Comparison of ENCODE assay signal across 8 mouse cellular contexts in the genomic region with DNA sequence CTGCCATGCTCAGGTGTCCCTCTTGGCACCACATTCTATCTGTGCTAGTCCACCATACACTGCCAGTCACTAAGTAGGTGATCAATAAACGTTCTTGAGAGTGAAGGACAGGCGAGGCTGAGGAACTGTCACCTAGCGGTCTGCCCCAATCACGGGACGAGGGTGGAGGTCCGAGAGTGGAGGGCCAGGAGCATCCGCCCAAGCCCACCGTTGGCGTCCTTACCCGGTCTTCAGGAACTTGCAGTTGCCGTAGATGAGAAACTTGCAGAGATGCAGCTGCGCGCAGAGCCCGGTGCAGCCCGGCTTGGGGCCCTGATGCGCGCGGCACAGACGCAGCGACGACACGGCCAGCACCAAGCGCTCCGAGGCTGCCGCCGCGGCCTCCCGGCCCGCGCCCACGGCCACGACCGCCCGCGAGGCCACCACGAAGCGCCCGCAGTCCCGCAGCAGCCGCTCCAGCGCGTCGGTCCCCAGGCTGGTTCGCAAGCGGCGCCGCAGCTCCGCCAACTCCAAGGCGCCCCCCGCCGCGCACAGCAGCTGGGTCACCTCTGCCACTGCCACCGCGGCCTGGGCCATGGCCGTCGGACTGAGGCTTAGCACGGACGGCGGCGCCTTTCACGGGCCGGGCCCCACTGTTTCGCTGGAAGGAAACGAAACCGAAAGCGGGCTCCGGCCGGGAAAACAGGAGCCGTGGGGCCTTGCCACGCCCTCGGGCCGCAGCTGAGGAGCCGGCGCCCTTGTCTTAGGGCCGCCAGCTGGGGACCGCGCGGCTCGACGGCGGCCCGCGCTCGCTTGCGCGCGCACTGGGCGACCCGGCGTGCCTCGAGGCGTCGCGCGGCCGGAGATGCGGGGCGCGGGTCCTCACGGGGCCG. TPM values are rescaled to one million over a fixed set of nuclear protein-coding genes. Genes with fewer than 3 reads are reported as not detected.
A peak's percentile ranks its signal among the peaks of the same experiment; 100 is the strongest.
DNase-seq lines count a peak whose midpoint lies in the region; ATAC-seq and TF ChIP-seq lines count a peak whose summit lies in the region.

TSS of gene Parp12 (minus strand) at position 766 of the 872 bp plus-strand sequence.

- no peak for TF ChIP-seq POLR2A in brain, embryonic 14.5 days (IDR thresholded peaks at IDR 0.05; ENCODE audit: borderline replicate concordance, extremely low read depth, insufficient read depth, insufficient read length, poor library complexity, severe bottlenecking)

- ATAC-seq in erythroid progenitor cell, adult 5-6 weeks (replicated peaks; ENCODE audit: low FRiP score, poor library complexity, severe bottlenecking): peak; percentile 94
- peak; percentile 49; the same call in 1 of the 2 replicates for ATAC-seq in heart, embryonic 13.5 days (ENCODE audit: extremely low read depth, insufficient number of reproducible peaks, low FRiP score, low TSS enrichment)
- peak; percentile 72 for ATAC-seq in kidney, postnatal 0 days (replicated peaks; ENCODE audit: low FRiP score, low read depth)
- ATAC-seq in liver, embryonic 14.5 days (ENCODE audit: insufficient read depth): peak; percentile 74
- ATAC-seq in stomach, embryonic 14.5 days (ENCODE audit: insufficient number of reproducible peaks, insufficient read depth, low FRiP score, low read depth): peak; percentile 81

- peak within 1 kb of the TSS; percentile 91 for H3K9ac ChIP-seq in heart, embryonic 13.5 days
- H3K9ac ChIP-seq in kidney, postnatal 0 days (ENCODE audit: low read depth, low read length): peak within 1 kb of the TSS; percentile 95
- peak within 1 kb of the TSS; percentile 70 for H3K9ac ChIP-seq in liver, embryonic 14.5 days (replicated peaks)
- H3K9ac ChIP-seq in stomach, embryonic 14.5 days (replicated peaks; ENCODE audit: low read depth, low read length): peak within 1 kb of the TSS; percentile 79

- peak; percentile 77 for DNase-seq in CD4-positive, CD25-positive, alpha-beta regulatory T cell, adult 2 months (ENCODE audit: low read depth, low spot score)
- DNase-seq in brain, embryonic 14.5 days (ENCODE audit: low read depth): peak; percentile 68
- DNase-seq in kidney, postnatal 0 days (ENCODE audit: low spot score): peak; percentile 85
- DNase-seq in liver, embryonic 14.5 days (ENCODE audit: low read depth in 3 of 3, low spot score in 3 of 3): peak; percentile 40 to 55 (median 48)
- DNase-seq in natural killer cell, adult 2 months (ENCODE audit: low spot score in 2 of 2): peak; percentile 16 to 33

- H3K4me1 ChIP-seq in heart, embryonic 13.5 days: peaks cover 20% of the 10 kb centered on the region
- 0 out of 2 replicates have a peak, but pooled peaks cover 6% of the 10 kb centered on the region for H3K4me1 ChIP-seq in kidney, postnatal 0 days (replicated peaks; ENCODE audit: insufficient read depth, low read length)
- H3K4me1 ChIP-seq in liver, embryonic 14.5 days (replicated peaks; ENCODE audit: control insufficient read depth in 2 of 2, insufficient read depth in 2 of 2, low read length in 1 of 2): peaks cover 0 to 5% of the 10 kb centered on the region in 2 experiments; a peak in 1 of 4 replicates
- no peaks in the 10 kb centered on the region for H3K4me1 ChIP-seq in stomach, embryonic 14.5 days (ENCODE audit: control insufficient read depth, insufficient read depth, low read length)

- TF ChIP-seq CTCF in brain, embryonic 14.5 days (IDR thresholded peaks at IDR 0.05; ENCODE audit: borderline replicate concordance, extremely low read depth, insufficient read depth, insufficient read length): no peak
- no peak for TF ChIP-seq CTCF in kidney, postnatal 0 days (IDR thresholded peaks at IDR 0.05; ENCODE audit: low read depth)
- TF ChIP-seq CTCF in liver, embryonic 14.5 days (IDR thresholded peaks at IDR 0.05; ENCODE audit: low read depth): no peak

- peaks cover 4% of the 10 kb centered on the region; the same call in 1 of the 2 replicates for H3K36me3 ChIP-seq in heart, embryonic 13.5 days
- H3K36me3 ChIP-seq in kidney, postnatal 0 days (ENCODE audit: insufficient read depth, low read length): no peaks in the 10 kb centered on the region
- no peaks in the 10 kb centered on the region for H3K36me3 ChIP-seq in liver, embryonic 14.5 days (replicated peaks; ENCODE audit: control insufficient read depth, insufficient read depth, low read depth)
- H3K36me3 ChIP-seq in stomach, embryonic 14.5 days (ENCODE audit: control insufficient read depth, insufficient read depth, low read length): no peaks in the 10 kb centered on the region

- H3K27me3 ChIP-seq in heart, embryonic 13.5 days (replicated peaks): peaks cover 13% of the 10 kb centered on the region; the same call in 1 of the 2 replicates
- H3K27me3 ChIP-seq in kidney, postnatal 0 days (ENCODE audit: insufficient read depth, low read length): no peaks in the 10 kb centered on the region
- peaks cover 44% of the 10 kb centered on the region for H3K27me3 ChIP-seq in liver, embryonic 14.5 days (ENCODE audit: control insufficient read depth, insufficient read depth, low read length)
- H3K27me3 ChIP-seq in stomach, embryonic 14.5 days (ENCODE audit: control insufficient read depth, insufficient read depth, low read length): peaks cover 3% of the 10 kb centered on the region; the same call in 1 of the 2 replicates

- peak within 1 kb of the TSS; percentile 81 for H3K4me2 ChIP-seq in heart, embryonic 13.5 days
- peak within 1 kb of the TSS; percentile 56 for H3K4me2 ChIP-seq in kidney, postnatal 0 days (ENCODE audit: low read length)
- H3K4me2 ChIP-seq in liver, embryonic 14.5 days (ENCODE audit: low read depth): peak within 1 kb of the TSS; percentile 68
- H3K4me2 ChIP-seq in stomach, embryonic 14.5 days (replicated peaks; ENCODE audit: low read depth, low read length): peak within 1 kb of the TSS; percentile 59

- no peak for TF ChIP-seq EP300 in liver, embryonic 14.5 days (IDR thresholded peaks at IDR 0.05; ENCODE audit: low read depth)

- H3K4me3 ChIP-seq in heart, embryonic 13.5 days: peak within 1 kb of the TSS; percentile 86
- peak within 1 kb of the TSS; percentile 87 for H3K4me3 ChIP-seq in kidney, postnatal 0 days (replicated peaks; ENCODE audit: low read depth, low read length)
- peak within 1 kb of the TSS; percentile 76 to 80 for H3K4me3 ChIP-seq in liver, embryonic 14.5 days (ENCODE audit: insufficient read depth in 1 of 2, low read depth in 2 of 2, low read length in 2 of 2)
- H3K4me3 ChIP-seq in stomach, embryonic 14.5 days (ENCODE audit: low read depth, low read length): peak within 1 kb of the TSS; percentile 94

- H3K9me3 ChIP-seq in heart, embryonic 13.5 days: no peaks in the 10 kb centered on the region; the same call in 1 of the 2 replicates
- no peaks in the 10 kb centered on the region for H3K9me3 ChIP-seq in kidney, postnatal 0 days (replicated peaks; ENCODE audit: low read length)
- 0 out of 2 replicates have a peak, but pooled peaks cover 2% of the 10 kb centered on the region for H3K9me3 ChIP-seq in liver, embryonic 14.5 days (ENCODE audit: control insufficient read depth, low read length)
- H3K9me3 ChIP-seq in stomach, embryonic 14.5 days (ENCODE audit: control insufficient read depth, low read depth, low read length): peaks cover 6% of the 10 kb centered on the region; the same call in 1 of the 2 replicates

- H3K27ac ChIP-seq in heart, embryonic 13.5 days (replicated peaks): peak within 1 kb of the TSS; percentile 54; the same call in 1 of the 2 replicates
- H3K27ac ChIP-seq in kidney, postnatal 0 days: peak within 1 kb of the TSS; percentile 84
- no peak within 1 kb of the TSS for H3K27ac ChIP-seq in liver, embryonic 14.5 days
- peak within 1 kb of the TSS; percentile 66 for H3K27ac ChIP-seq in stomach, embryonic 14.5 days (ENCODE audit: low read length)

- WGBS in heart, embryonic 13.5 days: 3% methylated on average over 77 of the region's 101 CpGs
- 1% methylated on average over 88 of the region's 101 CpGs for WGBS in kidney, postnatal 0 days
- 1% methylated on average over 93 of the region's 101 CpGs for WGBS in liver, embryonic 14.5 days (ENCODE audit: insufficient replicate concordance)
- WGBS in stomach, embryonic 14.5 days: 2% methylated on average over 99 of the region's 101 CpGs

RNA-seq across cellular contexts. Expression of gene Parp12, which starts in this region (rescaled TPM):
- polyA plus RNA-seq in brain, embryonic 14.5 days (2012; rRNA removed): 4.2 and 4.3 TPM in 2 replicates
- total RNA-seq in erythroid progenitor cell, adult 5-6 weeks (2015; ENCODE audit: low replicate concordance): 17.6 and 21.3 TPM in 2 replicates
- total RNA-seq in erythroid progenitor cell, adult 5-6 weeks (2017; ENCODE audit: low replicate concordance): 16.9 and 30.9 TPM in 2 replicates
- 9.0 and 9.1 TPM in 2 replicates for polyA plus RNA-seq in heart, embryonic 13.5 days (2015; fragmentation: Nextera tagmentation; extraction: Ambion mirVana)
- 11.9 and 13.5 TPM in 2 replicates for polyA plus RNA-seq in kidney, postnatal 0 days (2015; fragmentation: Nextera tagmentation; extraction: Ambion mirVana)
- 3.3 and 4.3 TPM in 2 replicates for polyA plus RNA-seq in liver, embryonic 14.5 days (2012; rRNA removed)
- polyA plus RNA-seq in liver, embryonic 14.5 days (2014; fragmentation: Nextera tagmentation; extraction: Ambion mirVana): 2.8 and 3.6 TPM in 2 replicates
- 9.6 and 9.9 TPM in 2 replicates for polyA plus RNA-seq in stomach, embryonic 14.5 days (2014; fragmentation: Nextera tagmentation; extraction: Ambion mirVana)

Comparison
In these comparisons a context has a peak if more than half of its experiments do, and no peak if none do; other contexts are left out.
1. DNase-seq: peak in every context shown above with its lines; median percentile 85 in kidney, postnatal 0 days; 77 in CD4-positive, CD25-positive, alpha-beta regulatory T cell, adult 2 months; 68 in brain, embryonic 14.5 days; 48 in liver, embryonic 14.5 days; 24 in natural killer cell, adult 2 months.